Mouse (Mus musculus) bone marrow macrophage, adult 2 months (primary cell): Measurements from ENCODE around the gene Gfer.
"Not testable (repeated sequence)": the region's sequence is repeated elsewhere in the genome, so short reads cannot be mapped to it uniquely, and the experiment has no call there.

Experiments
- CTCF ChIP-seq: IDR thresholded peaks from 2 replicates; pipeline ENCODE4 v1.5.1; 2012; ENCODE audit warnings: low read depth, mild to moderate bottlenecking, low read length, moderate library complexity
- POLR2A ChIP-seq: IDR thresholded peaks from 2 replicates; pipeline ENCODE4 v1.6.1; 2012; ENCODE audit warnings: mild to moderate bottlenecking, low read depth, low read length, borderline replicate concordance

DNA sequence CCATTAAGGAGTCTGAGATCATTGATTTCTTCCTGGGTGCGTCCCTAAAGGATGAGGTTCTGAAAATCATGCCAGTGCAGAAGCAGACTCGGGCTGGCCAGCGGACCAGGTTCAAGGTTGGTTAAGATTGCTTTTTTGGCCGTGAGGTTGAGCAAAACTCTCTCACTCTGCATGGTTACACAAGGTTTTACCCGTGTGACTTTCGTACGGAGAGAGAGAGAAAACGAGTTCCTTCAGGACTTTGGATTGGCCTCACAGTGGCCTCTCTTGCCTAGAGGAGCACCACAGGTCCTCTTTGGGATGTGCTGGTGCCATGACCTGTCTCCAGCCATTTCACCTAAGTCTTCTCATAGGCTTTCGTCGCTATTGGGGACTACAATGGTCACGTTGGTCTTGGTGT lies 24.7 kb upstream of the Gfer start:
- not testable (repeated sequence) for TF ChIP-seq CTCF, POLR2A
